Mouse (Mus musculus): ENCODE data around the gene Stk11ip.

- TF ChIP-seq CTCF (conservative IDR thresholded peaks at IDR 0.05; ENCODE audit: low read length) (no peak), NANOG (IDR thresholded peaks at IDR 0.05; ENCODE audit: borderline replicate concordance, low read length) (no peak)
These were observed 44.3 kb downstream of the Stk11ip start for GRCm38 (mm10) chr1:75565616-75566015.

All from E14TG2a.4 (cell line).